Mouse (Mus musculus) spleen, adult 2 months (tissue): ENCODE data around the gene Gm48551. TPM values are rescaled to one million over a fixed set of nuclear protein-coding genes. Genes with fewer than 3 reads are reported as not detected.
A peak's percentile ranks its signal among the peaks of the same experiment; 100 is the strongest.

ENCODE experiments used
- DNase-seq, 2 experiments: peaks; one replicate each; pipeline versions ENCODE4 v3.0.0 to v3.0.0-alpha.2; 2012 to 2021; ENCODE audit warnings: low spot score in 2 of 2, low read depth in 1 of 2
- H3K27ac ChIP-seq: fragments of 200-500 bp; 2 replicates; pipeline ENCODE4 v1.5.1; 2012; ENCODE audit warnings: low read length, inconsistent platforms; ENCODE audit not compliant: insufficient read depth
- H3K27me3 ChIP-seq: fragments of 200-500 bp; 2 replicates; pipeline ENCODE4 v1.6.1; 2012; ENCODE audit warnings: mild to moderate bottlenecking, moderate library complexity, low read length, inconsistent platforms; ENCODE audit not compliant: control insufficient read depth, insufficient read depth
- H3K36me3 ChIP-seq: fragments of 200-500 bp; 2 replicates; pipeline ENCODE4 v1.6.1; 2012; ENCODE audit warnings: mild to moderate bottlenecking, low read length, inconsistent platforms; ENCODE audit not compliant: control insufficient read depth, insufficient read depth
- H3K4me1 ChIP-seq: fragments of 200-500 bp; 2 replicates; pipeline ENCODE4 v1.6.1; 2011; ENCODE audit warnings: inconsistent platforms; ENCODE audit not compliant: control insufficient read depth, insufficient read depth, insufficient read length
- H3K4me3 ChIP-seq: fragments of 200-500 bp; 2 replicates; pipeline ENCODE4 v1.5.1; 2011; ENCODE audit warnings: mild to moderate bottlenecking, inconsistent platforms; ENCODE audit not compliant: insufficient read depth, insufficient read length; ENCODE audit errors: extremely low read depth
- CTCF ChIP-seq: fragments of 200-500 bp; IDR thresholded peaks from 2 replicates; pipeline ENCODE4 v1.5.1; 2011; ENCODE audit warnings: mild to moderate bottlenecking, inconsistent platforms; ENCODE audit not compliant: insufficient read depth, insufficient read length, insufficient replicate concordance; ENCODE audit errors: extremely low read depth
- POLR2A ChIP-seq: fragments of 200-500 bp; IDR thresholded peaks from 2 replicates; pipeline ENCODE4 v1.6.1; 2011; ENCODE audit warnings: low read depth, low read length, inconsistent platforms
- WGBS: fragments of 180-500 bp; shearing (Covaris S2); methylation state at CpG from one replicate; pipeline ENCODE4 v1.1.7; 2018; 5-methylcytosine and 5-hydroxymethylcytosine counted together
- polyA plus RNA-seq: library from polyadenylated mRNA; depleted of rRNA; stranded (reverse); fragments of >200 nt; gene quantifications from 2 replicates; pipeline ENCODE4 v1.2.3, GENCODE M21; 2012

The Gm48551 gene
- polyA plus RNA-seq, 1 experiment = 2.3 TPM

DNA sequence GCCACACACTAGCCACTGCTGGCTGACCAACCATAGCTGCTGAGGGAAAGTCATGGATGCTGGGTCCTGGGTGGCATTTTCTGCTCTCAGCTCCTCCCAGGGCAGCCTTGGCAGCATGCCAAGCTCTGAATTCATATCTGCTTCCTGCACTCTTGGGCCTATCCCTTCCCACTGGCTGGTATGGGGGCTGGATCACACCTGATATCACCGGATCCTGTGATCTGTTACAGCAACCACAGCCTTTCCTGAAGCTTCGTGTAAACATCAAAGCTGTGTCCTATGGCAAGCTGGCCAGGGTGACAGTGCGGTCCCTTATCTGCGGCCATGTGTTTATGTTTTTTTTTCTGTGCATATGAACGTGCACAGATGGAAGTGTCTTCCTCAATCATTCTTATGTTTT is 2.2 kb upstream of the Gm48551 start:
- 22% methylated on average over 5 of the region's 5 CpGs for WGBS
- Histone ChIP-seq H3K27me3 (no peaks in the 10 kb centered on the region), H3K4me1 (peaks cover 15% of the 10 kb centered on the region; the same call in 1 of the 2 replicates), H3K4me3 (no peak overlapping the region), H3K27ac (peak overlapping the region; percentile 74), H3K36me3 (peaks cover 4% of the 10 kb centered on the region)
- no peak for DNase-seq
- TF ChIP-seq POLR2A = no peak
- TF ChIP-seq CTCF = no peak

DNA sequence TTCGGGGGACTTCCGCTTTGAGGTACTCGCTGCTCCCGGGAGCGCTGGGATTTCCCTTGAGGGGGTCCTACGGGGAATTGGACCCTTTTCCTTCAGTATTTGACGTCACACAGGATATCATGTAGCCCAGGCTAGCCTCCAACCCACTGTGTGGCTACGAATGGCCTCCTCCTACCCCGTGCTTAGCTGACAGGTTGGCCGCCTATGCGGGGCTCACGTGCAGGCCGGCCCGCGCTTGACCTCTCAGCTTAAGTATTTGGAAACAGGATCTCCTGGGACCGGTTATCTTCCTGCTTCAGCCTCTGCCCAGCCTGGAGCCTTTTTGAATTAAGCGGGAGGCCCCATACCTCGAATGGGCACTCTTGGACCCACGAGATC is 328 bp downstream of the Gm48551 start:
- TF ChIP-seq CTCF = no peak
- TF ChIP-seq POLR2A = no peak
- under 1% methylated on average over 19 of the region's 19 CpGs for WGBS
- Histone ChIP-seq H3K36me3 (peaks cover 14% of the 10 kb centered on the region), H3K4me1 (peaks cover 7% of the 10 kb centered on the region; the same call in 1 of the 2 replicates), H3K27ac (peak overlapping the region; percentile 67), H3K27me3 (no peaks in the 10 kb centered on the region), H3K4me3 (peak overlapping the region; percentile 69)
- no peak for DNase-seq

DNA sequence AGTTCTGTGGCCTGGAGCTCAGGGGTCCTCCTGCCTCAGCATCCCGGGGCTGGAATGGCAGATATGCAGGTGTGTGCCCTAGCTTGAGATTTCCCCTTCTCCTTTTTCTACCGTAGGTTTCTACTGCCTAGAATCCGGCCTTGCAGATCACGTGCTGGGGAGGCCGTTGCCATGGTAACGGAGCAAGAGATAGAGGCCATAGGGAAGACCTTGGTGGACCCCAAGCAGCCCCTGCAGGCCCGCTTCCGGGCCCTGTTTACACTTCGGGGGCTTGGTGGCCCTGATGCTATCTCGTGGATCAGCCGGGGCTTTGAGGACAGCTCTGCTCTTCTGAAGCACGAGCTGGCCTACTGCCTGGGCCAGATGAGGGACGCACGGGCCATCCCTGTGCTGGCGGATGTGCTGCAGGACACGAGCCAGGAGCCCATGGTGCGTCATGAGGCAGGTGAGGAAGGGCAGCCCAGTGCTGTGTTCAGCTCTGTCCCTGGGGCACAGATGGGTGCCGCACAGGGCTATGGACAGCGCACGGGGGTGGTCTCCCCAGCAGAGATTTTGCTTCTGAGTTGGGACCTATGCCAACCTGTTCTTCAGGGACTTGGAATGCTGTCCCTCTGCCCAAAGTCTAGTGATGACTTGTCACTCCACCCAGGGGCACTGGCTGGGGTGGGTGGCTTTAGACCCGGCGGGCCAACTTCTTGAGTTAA is 1.5 kb downstream of the Gm48551 start:
- WGBS = 82% methylated on average over 22 of the region's 22 CpGs
- H3K27ac ChIP-seq = no peak overlapping the region
- H3K4me3 ChIP-seq = no peak overlapping the region

DNA sequence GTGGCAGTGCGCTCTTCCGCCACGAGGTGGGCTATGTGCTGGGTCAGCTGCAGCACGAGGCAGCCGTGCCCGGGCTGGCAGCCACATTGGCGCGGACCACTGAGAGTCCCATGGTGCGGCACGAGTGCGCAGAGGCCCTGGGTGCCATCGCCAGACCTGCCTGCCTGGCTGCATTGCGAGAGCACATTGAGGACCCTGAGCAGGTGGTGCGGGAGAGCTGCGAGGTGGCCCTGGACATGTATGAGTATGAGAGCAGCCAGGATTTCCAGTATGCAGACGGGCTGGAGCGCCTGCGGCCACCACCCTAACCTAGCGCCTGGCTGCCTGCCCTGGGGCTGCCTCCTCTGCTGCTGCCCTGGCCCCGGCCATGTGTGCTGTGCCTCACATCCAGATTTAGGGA is 3.5 kb downstream of the Gm48551 start:
- Histone ChIP-seq H3K36me3 (peaks cover 14% of the 10 kb centered on the region), H3K4me1 (peaks cover 9% of the 10 kb centered on the region; the same call in 1 of the 2 replicates), H3K27ac (no peak overlapping the region), H3K27me3 (no peaks in the 10 kb centered on the region), H3K4me3 (no peak overlapping the region)
- no peak for DNase-seq
- 95% methylated on average over 20 of the region's 20 CpGs for WGBS
- no peak for TF ChIP-seq CTCF
- TF ChIP-seq POLR2A = no peak

More for the DNA sequence above, 1.5 kb downstream of the Gm48551 start:
- TF ChIP-seq CTCF (no peak), POLR2A (no peak)
- peaks cover 7% of the 10 kb centered on the region; the same call in 1 of the 2 replicates for H3K4me1 ChIP-seq
- DNase-seq = no peak
- H3K27me3 ChIP-seq = no peaks in the 10 kb centered on the region
- peaks cover 14% of the 10 kb centered on the region for H3K36me3 ChIP-seq

DNA sequence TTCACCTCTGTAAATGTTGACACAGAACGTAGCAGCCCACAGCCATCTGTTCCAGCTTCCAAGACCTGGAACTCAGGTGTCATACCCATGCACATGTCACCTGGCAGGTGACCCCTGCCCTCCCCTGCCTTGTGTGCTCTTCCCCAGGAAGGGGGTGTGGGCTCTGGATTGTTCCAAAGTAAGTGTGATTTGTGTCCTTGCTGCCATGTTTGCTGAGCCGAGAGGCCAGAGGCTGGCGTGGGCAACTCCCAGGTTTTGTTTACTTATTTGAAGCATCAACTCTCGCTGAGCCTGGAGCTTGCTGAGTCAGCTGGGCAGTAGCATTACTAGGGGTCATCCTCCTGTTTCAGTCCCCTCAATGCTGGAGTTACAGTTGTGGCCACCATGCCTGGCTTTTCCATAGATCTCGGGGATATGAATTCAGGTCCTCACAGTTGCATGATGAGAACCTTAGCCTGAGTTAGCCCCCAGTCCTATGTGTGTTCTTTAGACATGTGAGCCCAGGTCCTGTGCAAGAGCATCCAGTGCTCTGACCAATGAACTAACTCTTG is 4.3 kb downstream of the Gm48551 start, which contains the start of gene Gm48552:
Gm48552 (plus strand) TSS at position 501 of the 551 bp plus-strand sequence.
- H3K4me1 ChIP-seq = peaks cover 16% of the 10 kb centered on the region; the same call in 1 of the 2 replicates
- H3K36me3 ChIP-seq = peaks cover 14% of the 10 kb centered on the region
- no peak for DNase-seq

DNA sequence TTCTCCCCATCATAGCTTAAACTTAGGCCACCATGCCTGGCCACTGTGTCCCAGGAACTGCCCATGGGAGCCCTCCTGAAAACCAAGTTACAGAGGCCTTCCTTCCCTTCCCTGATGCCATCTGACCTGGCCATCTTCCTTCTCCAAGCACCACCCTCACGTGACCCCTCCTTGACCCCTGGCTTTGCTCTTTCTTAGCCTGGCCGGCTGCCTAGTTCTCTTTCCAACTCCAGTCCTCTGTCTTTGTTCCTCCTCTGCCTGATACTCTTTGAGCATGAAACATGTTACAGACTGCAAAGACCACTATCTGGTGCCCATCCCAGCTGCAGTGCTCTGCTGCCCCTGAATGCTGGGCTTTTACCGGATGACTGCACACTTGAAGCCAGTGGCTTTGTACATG is 5.1 kb downstream of the Gm48551 start:
- Histone ChIP-seq H3K4me1 (peaks cover 19% of the 10 kb centered on the region; the same call in 1 of the 2 replicates), H3K4me3 (no peak overlapping the region), H3K27ac (no peak overlapping the region), H3K36me3 (peaks cover 14% of the 10 kb centered on the region), H3K27me3 (no peaks in the 10 kb centered on the region)
- TF ChIP-seq POLR2A (no peak), CTCF (no peak)
- no peak for DNase-seq
- WGBS = 88% methylated on average over 3 of the region's 3 CpGs

More for the DNA sequence above, 4.3 kb downstream of the Gm48551 start, which contains the start of gene Gm48552:
- Histone ChIP-seq H3K27me3 (no peaks in the 10 kb centered on the region), H3K27ac (no peak within 1 kb of the TSS), H3K4me3 (no peak within 1 kb of the TSS)
- WGBS = 92% methylated on average over 5 of the region's 5 CpGs
- TF ChIP-seq POLR2A = no peak
- no peak for TF ChIP-seq CTCF
